Mouse (Mus musculus) frontal cortex, postnatal 14 days (tissue): ENCODE measurements around the gene Agmo.
A peak's percentile ranks its signal among the peaks of the same experiment; 100 is the strongest.

Experiments used
- DNase-seq, 2 experiments: peaks; one replicate each; pipeline ENCODE4 v3.0.0; 2022; ENCODE audit warnings: low spot score in 2 of 2

Agmo gene

GRCm38 (mm10) chr12:37241566-37242021 lies at the start of gene Agmo:
Gene Agmo, plus strand, starts transcription at chr12:37241641.
- DNase-seq, result peak; percentile 4 to 6

- no peak for DNase-seq
Observed at GRCm38 (mm10) chr12:37231119-37231518, 10.3 kb upstream of the Agmo start.

DNA sequence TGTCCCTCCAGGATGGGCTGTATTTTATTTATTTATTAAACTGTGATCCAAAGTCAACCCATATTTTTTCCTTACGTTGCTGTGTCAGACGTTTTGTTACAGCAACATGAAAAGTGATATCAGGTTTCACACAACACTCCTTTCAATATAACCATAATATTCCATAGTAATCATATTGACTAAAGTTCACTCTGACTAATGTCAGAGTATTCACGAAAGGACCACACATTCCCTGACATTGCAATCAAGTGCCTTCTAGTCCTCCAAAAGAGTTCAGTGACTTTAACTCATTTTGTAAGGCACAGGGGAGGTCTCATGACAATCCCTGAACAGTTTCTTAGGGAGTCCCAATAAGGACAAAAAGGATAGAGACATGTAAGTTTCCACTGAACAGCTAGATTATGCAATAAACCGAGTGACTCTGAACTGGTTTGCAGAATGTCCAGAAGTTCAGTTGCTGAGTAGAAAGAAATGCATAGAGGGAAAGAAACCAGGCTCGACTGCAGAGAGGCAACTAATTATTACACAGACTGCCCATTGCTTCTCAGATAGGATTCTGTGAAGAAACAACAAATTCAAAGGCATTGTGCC lies 371 bp upstream of the Agmo start:
- DNase-seq, result no peak

DNA sequence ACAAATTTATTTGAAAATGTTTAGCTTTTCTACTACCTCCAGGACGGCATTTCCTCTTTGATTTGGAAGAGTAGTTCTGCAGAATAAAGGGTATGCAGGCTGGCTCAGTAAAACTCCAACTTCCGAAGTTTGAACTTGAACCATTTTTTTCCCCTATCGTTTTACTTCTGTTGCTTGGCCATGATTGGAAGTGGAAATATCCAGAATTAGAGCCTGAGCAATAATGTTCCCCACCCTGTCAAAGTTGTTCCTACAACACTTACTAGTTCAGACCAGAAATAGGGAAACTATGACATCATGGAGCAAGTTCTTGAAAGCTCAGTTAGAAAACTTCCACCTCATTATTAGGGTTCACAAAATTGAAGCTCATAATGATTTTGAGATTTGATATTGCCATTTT lies 1.0 kb downstream of the Agmo start:
- DNase-seq, result no peak

DNA sequence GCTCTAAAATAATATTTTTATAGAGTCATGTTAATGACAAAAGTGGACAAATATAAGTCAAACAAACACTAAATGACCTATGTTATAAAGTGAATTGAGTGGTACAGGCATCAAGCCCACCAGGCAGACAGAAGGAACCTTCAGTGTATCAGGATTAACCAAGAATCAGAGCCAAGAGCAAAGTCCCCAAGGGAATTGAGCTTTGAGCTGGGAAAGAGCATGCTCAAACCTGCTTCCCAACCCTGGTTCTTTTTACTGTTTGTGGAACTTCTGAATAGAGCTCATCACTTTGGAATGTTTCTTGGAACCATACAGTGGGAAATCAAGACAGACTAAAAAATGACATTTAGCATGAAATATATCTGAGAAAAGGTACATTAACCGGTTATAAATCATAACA lies 3.4 kb downstream of the Agmo start:
- no peak for DNase-seq

DNA sequence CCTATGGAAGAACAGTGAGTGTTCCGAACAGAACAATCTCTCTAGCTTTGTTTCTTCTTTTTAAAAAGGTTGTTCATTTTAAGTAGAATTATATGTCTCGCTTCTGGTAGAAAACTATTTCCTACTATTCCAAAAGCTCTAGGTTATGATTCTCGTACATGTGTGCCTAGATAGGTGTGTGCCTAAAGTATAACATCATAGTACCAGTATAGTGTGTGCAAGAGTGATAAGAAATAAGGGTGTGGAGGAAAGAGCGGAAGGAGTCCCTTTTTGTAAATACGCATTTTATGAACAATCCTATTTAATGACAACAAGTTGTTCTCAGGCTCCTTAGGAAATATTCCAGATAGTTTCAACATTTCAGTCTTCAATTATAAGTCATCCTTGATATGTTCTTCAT lies 10.2 kb downstream of the Agmo start:
- no peak for DNase-seq

GRCm38 (mm10) chr12:37257099-37257498 lies 15.7 kb downstream of the Agmo start:
- no peak for DNase-seq

GRCm38 (mm10) chr12:37259771-37260528 lies 18.5 kb downstream of the Agmo start:
- no peak for DNase-seq

GRCm38 (mm10) chr12:37263685-37264084 lies 22.2 kb downstream of the Agmo start:
- DNase-seq, result no peak

DNA sequence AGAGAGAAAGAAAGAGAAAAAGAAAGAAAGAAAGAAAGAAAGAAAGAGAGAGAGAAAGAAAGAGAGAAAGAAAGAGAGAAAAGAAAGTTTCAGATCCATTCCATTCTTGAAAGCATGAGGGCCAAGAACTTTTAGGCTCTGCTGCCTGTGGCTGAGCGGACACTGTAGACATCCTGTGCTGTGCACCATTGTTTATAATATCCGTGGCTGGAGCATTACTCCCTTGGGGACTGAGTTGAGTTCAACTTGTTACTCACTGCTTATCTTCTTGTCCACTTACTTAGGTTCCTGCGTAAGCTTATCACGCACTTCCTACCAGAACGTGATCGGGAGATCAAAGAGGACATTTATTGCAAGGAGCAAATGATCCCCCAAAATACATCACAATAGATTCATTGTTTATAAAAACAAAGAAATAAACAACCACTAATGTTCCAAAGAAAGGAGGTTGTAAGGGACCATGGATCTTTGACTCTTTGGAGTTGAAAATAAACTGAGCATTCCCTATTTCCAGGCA lies 27.3 kb downstream of the Agmo start:
- no peak for DNase-seq

- DNase-seq, result no peak
Observed at GRCm38 (mm10) chr12:37272660-37273059, 31.2 kb downstream of the Agmo start.

DNA sequence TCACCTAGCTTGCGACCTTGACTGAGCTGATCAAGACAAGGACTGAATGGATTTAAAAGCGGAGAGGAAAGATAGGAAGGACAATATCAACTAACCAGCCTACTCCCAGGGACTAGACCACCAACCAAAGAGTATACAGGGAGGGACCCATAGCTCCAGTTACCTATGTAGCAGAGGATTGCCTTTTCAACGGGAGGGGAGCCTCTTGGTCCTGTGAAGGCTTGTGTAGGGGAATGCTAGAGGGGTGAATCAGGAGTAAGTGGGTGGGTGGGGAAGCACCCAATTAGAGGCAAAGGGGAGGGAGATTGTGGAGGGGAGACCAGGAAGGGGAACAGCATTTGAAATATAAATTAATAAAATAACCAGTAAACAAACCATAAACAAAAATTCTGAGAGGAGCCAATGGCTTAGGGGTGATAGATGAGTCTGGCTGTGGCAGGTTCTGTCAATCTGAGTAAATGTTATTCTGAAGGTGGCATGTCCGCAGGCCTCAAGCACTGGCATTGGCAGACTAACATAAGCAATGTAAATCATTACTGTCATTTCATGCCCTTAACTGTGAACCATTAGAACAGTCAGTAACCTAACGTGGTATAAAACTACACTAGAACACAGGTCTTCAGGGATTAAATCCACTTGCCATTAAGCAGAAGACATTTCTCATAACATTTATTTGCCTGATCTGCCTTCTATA lies 32.7 kb downstream of the Agmo start:
- DNase-seq, result no peak

- no peak for DNase-seq
Observed at GRCm38 (mm10) chr12:37274658-37275019, 33.2 kb downstream of the Agmo start.

- no peak for DNase-seq
Observed at GRCm38 (mm10) chr12:37306956-37307466, 65.6 kb downstream of the Agmo start.

- no peak for DNase-seq
Observed at GRCm38 (mm10) chr12:37310786-37311185, 69.3 kb downstream of the Agmo start.

- no peak for DNase-seq
Observed at GRCm38 (mm10) chr12:37322860-37323259, 81.4 kb downstream of the Agmo start.

- no peak for DNase-seq
Observed at GRCm38 (mm10) chr12:37334987-37335386, 93.5 kb downstream of the Agmo start.

GRCm38 (mm10) chr12:37344225-37344624 lies 102.8 kb downstream of the Agmo start:
- DNase-seq, result no peak

DNA sequence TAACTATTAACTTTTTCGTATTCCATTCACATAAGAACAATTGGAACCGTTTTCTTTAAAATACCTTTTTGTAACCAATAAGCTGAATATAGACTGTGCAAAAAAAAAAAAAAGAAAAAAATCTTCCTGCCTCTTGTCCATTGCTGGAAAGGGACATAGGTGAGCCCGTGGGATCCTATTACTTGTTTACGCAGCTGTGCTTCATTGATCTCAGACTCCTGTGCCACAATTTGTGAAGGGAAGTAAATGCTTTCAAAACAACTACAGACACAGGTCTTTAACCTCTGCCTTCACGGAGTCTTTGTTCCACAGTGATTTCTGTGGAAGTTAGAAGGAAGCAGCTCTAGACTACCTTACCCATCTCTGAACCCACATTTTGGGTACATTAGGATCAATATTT lies 104.3 kb downstream of the Agmo start:
- DNase-seq, result no peak

- DNase-seq, result no peak
Observed at GRCm38 (mm10) chr12:37392316-37392715, 150.9 kb downstream of the Agmo start.

GRCm38 (mm10) chr12:37402541-37402940 lies 161.1 kb downstream of the Agmo start:
- no peak for DNase-seq

DNA sequence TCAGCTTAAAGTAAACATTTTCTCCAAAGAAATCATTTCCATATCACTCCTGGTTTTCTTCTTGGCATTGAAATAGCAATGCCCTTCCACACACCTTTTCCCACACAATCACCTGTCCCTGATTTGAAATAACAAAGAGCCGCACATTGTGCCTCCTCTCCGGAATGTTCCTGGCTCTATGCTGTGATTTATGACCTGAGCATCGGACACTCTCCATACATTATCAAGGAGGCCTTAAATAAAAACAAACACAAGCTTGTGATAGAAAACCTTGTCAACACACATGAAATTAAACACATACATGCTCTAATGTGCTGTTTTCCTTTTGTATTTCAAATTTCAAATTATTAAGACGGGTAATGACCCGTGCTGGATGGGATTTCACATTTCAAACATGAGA lies 184.9 kb downstream of the Agmo start:
- no peak for DNase-seq

- no peak for DNase-seq
Observed at GRCm38 (mm10) chr12:37426750-37427149, 185.3 kb downstream of the Agmo start.
